Mouse (Mus musculus) stomach, embryonic 14.5 days (tissue): ENCODE data around the gene Sema3d. TPM values are rescaled to one million over a fixed set of nuclear protein-coding genes. Genes with fewer than 3 reads are reported as not detected.

Experiments
- ATAC-seq: fragments of 200-750 bp; cut with Nextera tagmentation; 2 replicates; pipeline ENCODE4 v1.8.0; 2017; ENCODE audit warnings: low read depth, moderate TSS enrichment; ENCODE audit not compliant: insufficient number of reproducible peaks, insufficient read depth, low FRiP score
- H3K27ac ChIP-seq: fragments of 300-500 bp; sonication (generic); 2 replicates; pipeline ENCODE4 v1.5.1; 2014; ENCODE audit warnings: mild to moderate bottlenecking, low read length, moderate library complexity, mixed read lengths
- H3K27me3 ChIP-seq: fragments of 300-500 bp; sonication (generic); 2 replicates; pipeline ENCODE4 v1.6.1; 2014; ENCODE audit warnings: low read length, control low read depth, mixed read lengths; ENCODE audit not compliant: control insufficient read depth, insufficient read depth
- H3K36me3 ChIP-seq: fragments of 300-500 bp; sonication (generic); 2 replicates; pipeline ENCODE4 v1.6.1; 2014; ENCODE audit warnings: mild to moderate bottlenecking, control low read depth, low read length, moderate library complexity, mixed read lengths; ENCODE audit not compliant: control insufficient read depth, insufficient read depth
- H3K4me1 ChIP-seq: fragments of 300-500 bp; sonication (generic); 2 replicates; pipeline ENCODE4 v1.6.1; 2014; ENCODE audit warnings: low read length, control low read depth, mixed read lengths; ENCODE audit not compliant: control insufficient read depth, insufficient read depth
- H3K4me2 ChIP-seq: fragments of 300-500 bp; sonication (generic); replicated peaks from 2 replicates; pipeline ENCODE4 v1.6.1; 2014; ENCODE audit warnings: low read depth, low read length, control low read depth
- H3K4me3 ChIP-seq: fragments of 300-500 bp; sonication (generic); 2 replicates; pipeline ENCODE4 v1.5.1; 2014; ENCODE audit warnings: low read depth, low read length, control low read depth
- H3K9ac ChIP-seq: fragments of 300-500 bp; sonication (generic); replicated peaks from 2 replicates; pipeline ENCODE4 v1.6.1; 2014; ENCODE audit warnings: low read depth, mild to moderate bottlenecking, control low read depth, low read length, moderate library complexity, mixed read lengths
- H3K9me3 ChIP-seq: fragments of 300-500 bp; sonication (generic); 2 replicates; pipeline ENCODE4 v1.6.1; 2016; ENCODE audit warnings: low read depth, low read length, control low read depth; ENCODE audit not compliant: control insufficient read depth
- WGBS: fragments of 180-500 bp; shearing (Covaris S2); extraction: QIAGEN DNeasy Blood & Tissue Kit; methylation state at CpG from one replicate; pipeline ENCODE4 v1.1.7; 2014; 5-methylcytosine and 5-hydroxymethylcytosine counted together
- polyA plus RNA-seq: library from polyadenylated mRNA; unstranded; fragments of >200 nt; fragmentation: Nextera tagmentation; extraction: Ambion mirVana; gene quantifications from 2 replicates; pipeline ENCODE4 v1.2.1, GENCODE M21; 2014

The Sema3d gene
- polyA plus RNA-seq, 1 experiment from 2014 or later, result 28.4 TPM

DNA sequence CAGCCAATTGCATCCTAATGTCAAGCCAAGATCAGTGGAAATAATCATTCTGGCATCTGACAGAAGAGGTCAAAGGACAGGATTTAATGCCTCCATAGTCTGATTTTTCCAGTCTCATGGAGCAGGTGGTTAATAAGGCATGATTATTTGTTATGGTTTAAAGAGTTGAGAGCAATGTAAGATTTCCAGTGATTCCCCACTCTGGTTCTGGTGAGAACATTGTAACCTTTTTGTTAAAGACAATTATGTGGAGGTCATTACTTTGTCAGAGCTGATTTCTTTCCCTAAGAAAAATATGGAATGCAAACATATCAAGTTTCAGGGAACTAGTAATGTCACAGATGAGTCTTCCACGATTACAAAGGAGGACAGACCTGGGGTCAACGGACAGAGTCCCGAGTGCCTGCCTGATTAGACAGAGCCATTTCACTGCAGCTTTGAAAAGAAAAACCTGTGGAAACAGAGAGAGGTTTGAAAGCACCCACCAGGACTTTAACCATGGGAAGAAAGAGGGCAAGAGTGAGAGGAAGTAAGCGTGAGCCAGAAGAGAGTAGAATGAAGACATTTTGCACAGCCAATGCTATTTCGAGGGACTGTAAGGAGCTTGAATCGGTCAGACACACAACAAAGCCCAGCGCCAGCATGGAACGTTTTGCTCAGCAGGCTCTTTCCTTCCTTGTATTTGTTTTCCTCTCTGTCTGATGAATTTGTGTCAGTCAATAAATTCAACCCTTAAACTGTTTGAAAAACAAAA is 251.2 kb downstream of the Sema3d start:
- 42% methylated on average over 8 of the region's 8 CpGs for WGBS
- Histone ChIP-seq H3K4me2 (no peak overlapping the region), H3K4me1 (no peaks in the 10 kb centered on the region), H3K27ac (no peak overlapping the region), H3K27me3 (no peaks in the 10 kb centered on the region), H3K4me3 (no peak overlapping the region), H3K9ac (no peak overlapping the region), H3K9me3 (no peaks in the 10 kb centered on the region), H3K36me3 (no peaks in the 10 kb centered on the region)
- ATAC-seq, result no peak

DNA sequence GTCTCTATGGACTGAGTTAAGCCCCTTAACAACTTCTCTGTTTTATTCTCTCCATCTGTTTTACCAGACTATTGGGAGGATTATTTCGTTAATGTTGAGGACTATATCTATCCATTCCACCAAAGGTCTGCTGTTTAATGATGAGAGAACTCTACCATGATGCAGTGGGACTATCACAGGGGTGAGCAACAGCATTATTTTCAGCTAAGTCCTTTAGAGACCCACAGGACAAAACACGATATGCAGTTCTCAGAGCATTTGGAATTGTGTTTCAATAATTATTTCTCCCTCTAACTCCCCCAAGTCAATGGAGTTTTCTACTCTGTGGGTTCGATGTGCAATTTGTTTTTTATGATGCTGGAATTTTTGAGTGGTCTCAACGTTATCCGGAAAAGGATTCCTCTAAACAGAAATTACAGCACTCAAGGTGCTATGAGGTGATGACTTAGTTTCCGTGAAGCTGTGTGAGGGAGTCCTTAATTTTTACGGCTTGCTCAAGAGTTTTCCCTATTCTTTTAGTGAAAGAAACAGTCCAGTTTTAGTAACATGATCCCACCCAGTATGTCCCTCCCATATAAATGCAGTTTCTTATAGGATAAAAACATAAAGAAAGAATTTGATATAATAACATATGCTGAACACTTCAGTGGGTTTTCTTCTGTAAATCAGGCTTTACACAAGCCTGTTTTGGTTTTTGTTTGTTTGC is 254.7 kb downstream of the Sema3d start:
- ATAC-seq, result no peak
- H3K9me3 ChIP-seq, result no peaks in the 10 kb centered on the region
- WGBS, result 85% methylated on average over 7 of the region's 7 CpGs

More for the DNA sequence above, 254.7 kb downstream of the Sema3d start:
- H3K9ac ChIP-seq, result no peak overlapping the region
- no peak overlapping the region for H3K4me3 ChIP-seq
- H3K36me3 ChIP-seq, result no peaks in the 10 kb centered on the region
- no peaks in the 10 kb centered on the region for H3K27me3 ChIP-seq
- no peak overlapping the region for H3K27ac ChIP-seq
- no peak overlapping the region for H3K4me2 ChIP-seq
- H3K4me1 ChIP-seq, result no peaks in the 10 kb centered on the region
